Comparison of ENCODE assay signal across 9 mouse cellular contexts in the genomic region with DNA sequence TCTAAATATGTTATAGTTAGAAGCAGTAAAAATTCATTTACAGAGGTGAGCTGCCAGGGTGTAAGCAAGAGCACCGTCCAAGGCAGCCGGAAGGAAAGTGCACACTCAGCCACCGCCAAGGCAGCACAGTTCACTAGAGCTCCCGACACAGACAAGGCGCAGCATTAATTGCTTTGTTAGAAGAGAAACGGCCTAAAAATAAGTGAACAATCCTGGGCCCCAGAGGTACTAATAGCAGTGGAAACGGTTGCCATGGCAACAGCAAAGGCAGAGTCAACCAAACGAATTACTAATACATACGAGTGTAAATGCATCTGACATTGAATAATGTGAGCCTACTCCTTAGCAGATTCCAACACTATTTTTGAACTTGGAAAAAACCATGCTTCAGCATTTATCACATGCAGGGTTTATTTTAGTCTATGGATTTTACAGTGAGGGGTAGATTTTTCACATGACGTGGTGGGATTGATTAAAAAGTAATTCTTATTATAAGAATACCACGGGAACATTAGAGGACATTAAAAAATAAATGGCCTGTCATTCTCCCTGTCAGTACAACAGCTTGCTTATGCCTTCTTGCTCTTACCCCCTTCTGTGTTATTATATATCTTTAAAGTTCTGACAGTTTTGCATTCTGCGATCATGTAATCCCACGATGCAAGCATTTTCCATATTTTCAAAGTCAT.
DNase-seq lines count a peak whose midpoint lies in the region.
"Had no signal": no experiment of that assay in that cellular context is flagged by ENCODE, and none has a peak within 500 bp of the region (broad histone marks: within the 10 kb centered on the region; RNA-seq: fewer than 3 reads in every experiment).

No protein-coding gene starts in this region.

- peak; percentile 7 to 21 for DNase-seq in cerebellum, postnatal 14 days
- no peak for DNase-seq in cerebellum, adult 8-10 months
- DNase-seq in frontal cortex, postnatal 14 days (ENCODE audit: low spot score in 2 of 2), result peak; percentile 41 to 48
- peak; percentile 32 to 70 for DNase-seq in left cerebral cortex, postnatal 10 days (ENCODE audit: extremely low spot score in 1 of 2, low spot score in 2 of 2)
- DNase-seq in right cerebral cortex, adult 2 months (ENCODE audit: low spot score in 2 of 2), result peak; percentile 69 to 73
- DNase-seq in urinary bladder, postnatal 10 days (ENCODE audit: low spot score), result no peak
- DNase-seq in cerebellum, adult 18-20 months, result no peak
- DNase-seq in heart, postnatal 10 days, result no peak
- DNase-seq: adrenal gland, postnatal 25 days had no signal

- intact Hi-C loops in left cerebral cortex, postnatal 10 days (cut with DNase I), result no loop called here
- intact Hi-C loops in heart, postnatal 10 days (cut with DNase I), result no loop called here

Comparison
In these comparisons a context has a peak if more than half of its experiments do, and no peak if none do; other contexts are left out.
1. DNase-seq: peak in cerebellum, postnatal 14 days (2 of 2), frontal cortex, postnatal 14 days (2 of 2), left cerebral cortex, postnatal 10 days (2 of 2) and right cerebral cortex, adult 2 months (2 of 2); none in cerebellum, adult 8-10 months (single experiment), urinary bladder, postnatal 10 days (single experiment), cerebellum, adult 18-20 months (0 of 2) and heart, postnatal 10 days (0 of 2).